Mouse (Mus musculus): ENCODE results near the gene Igdcc4. TPM values are rescaled to one million over a fixed set of nuclear protein-coding genes. Genes with fewer than 3 reads are reported as not detected.

The Igdcc4 gene
- polyA plus RNA-seq, 1 experiment from 2014 or later = 8.9 TPM

- WGBS = 84% methylated on average over 4 of the region's 4 CpGs
- no peak overlapping the region for H3K4me3 ChIP-seq (ENCODE audit: low read depth, low read length)
- H3K9ac ChIP-seq (ENCODE audit: low read length) = no peak overlapping the region
- no peaks in the 10 kb centered on the region for H3K27me3 ChIP-seq (replicated peaks; ENCODE audit: control insufficient read depth, insufficient read depth, low read length)
- H3K4me1 ChIP-seq (ENCODE audit: control insufficient read depth, insufficient read depth, low read length) = peaks cover 33% of the 10 kb centered on the region
- ATAC-seq = no peak
- DNase-seq (ENCODE audit: low spot score) = no peak
- H3K27ac ChIP-seq (ENCODE audit: low read depth, low read length) = no peak overlapping the region
- H3K9me3 ChIP-seq (replicated peaks; ENCODE audit: control insufficient read depth, low read length) = no peaks in the 10 kb centered on the region
- no peaks in the 10 kb centered on the region for H3K36me3 ChIP-seq (ENCODE audit: control insufficient read depth, insufficient read depth, low read length)
- H3K4me2 ChIP-seq (ENCODE audit: low read length) = no peak overlapping the region
Measured at GRCm38 (mm10) chr9:65106821-65107220, 5.5 kb downstream of the Igdcc4 start.

- no peak overlapping the region for H3K9ac ChIP-seq (ENCODE audit: low read length)
- ATAC-seq (no peak), DNase-seq (ENCODE audit: low spot score) (no peak)
- H3K27ac ChIP-seq (ENCODE audit: low read depth, low read length) = no peak overlapping the region
- no peaks in the 10 kb centered on the region for H3K27me3 ChIP-seq (replicated peaks; ENCODE audit: control insufficient read depth, insufficient read depth, low read length)
- no peaks in the 10 kb centered on the region for H3K36me3 ChIP-seq (ENCODE audit: control insufficient read depth, insufficient read depth, low read length)
- peaks cover 30% of the 10 kb centered on the region for H3K4me1 ChIP-seq (ENCODE audit: control insufficient read depth, insufficient read depth, low read length)
- H3K9me3 ChIP-seq (replicated peaks; ENCODE audit: control insufficient read depth, low read length) = no peaks in the 10 kb centered on the region
- H3K4me3 ChIP-seq (ENCODE audit: low read depth, low read length) = no peak overlapping the region
- WGBS = 88% methylated on average over 1 of the region's 1 CpGs
- H3K4me2 ChIP-seq (ENCODE audit: low read length) = no peak overlapping the region
Measured at GRCm38 (mm10) chr9:65107893-65108292, 6.6 kb downstream of the Igdcc4 start.

- Histone ChIP-seq H3K4me1 (ENCODE audit: control insufficient read depth, insufficient read depth, low read length) (peaks cover 19% of the 10 kb centered on the region), H3K27ac (ENCODE audit: low read depth, low read length) (peak overlapping the region; percentile 94), H3K9ac (ENCODE audit: low read length) (peak overlapping the region; percentile 44; the same call in 1 of the 2 replicates), H3K27me3 (replicated peaks; ENCODE audit: control insufficient read depth, insufficient read depth, low read length) (no peaks in the 10 kb centered on the region), H3K4me2 (ENCODE audit: low read length) (peak overlapping the region; percentile 37), H3K4me3 (ENCODE audit: low read depth, low read length) (no peak overlapping the region), H3K36me3 (ENCODE audit: control insufficient read depth, insufficient read depth, low read length) (no peaks in the 10 kb centered on the region), H3K9me3 (replicated peaks; ENCODE audit: control insufficient read depth, low read length) (no peaks in the 10 kb centered on the region)
- 5% methylated on average over 24 of the region's 24 CpGs for WGBS
- DNase-seq (ENCODE audit: low spot score) (peak; percentile 90), ATAC-seq (peak; percentile 94)
Measured at GRCm38 (mm10) chr9:65109132-65110072, 8.1 kb downstream of the Igdcc4 start.

GRCm38 (mm10) chr9:65111698-65112097 is 10.4 kb downstream of the Igdcc4 start:
- no peaks in the 10 kb centered on the region for H3K27me3 ChIP-seq (replicated peaks; ENCODE audit: control insufficient read depth, insufficient read depth, low read length)
- DNase-seq (ENCODE audit: low spot score) (no peak), ATAC-seq (no peak)
- H3K4me2 ChIP-seq (ENCODE audit: low read length) = no peak overlapping the region
- peaks cover 19% of the 10 kb centered on the region for H3K4me1 ChIP-seq (ENCODE audit: control insufficient read depth, insufficient read depth, low read length)
- no peak overlapping the region for H3K27ac ChIP-seq (ENCODE audit: low read depth, low read length)
- H3K9me3 ChIP-seq (replicated peaks; ENCODE audit: control insufficient read depth, low read length) = no peaks in the 10 kb centered on the region
- H3K9ac ChIP-seq (ENCODE audit: low read length) = no peak overlapping the region
- WGBS = 96% methylated on average over 5 of the region's 5 CpGs
- H3K36me3 ChIP-seq (ENCODE audit: control insufficient read depth, insufficient read depth, low read length) = peaks cover 5% of the 10 kb centered on the region; the same call in 1 of the 2 replicates
- H3K4me3 ChIP-seq (ENCODE audit: low read depth, low read length) = no peak overlapping the region

GRCm38 (mm10) chr9:65113694-65114093 is 12.4 kb downstream of the Igdcc4 start:
- Histone ChIP-seq H3K27me3 (replicated peaks; ENCODE audit: control insufficient read depth, insufficient read depth, low read length) (no peaks in the 10 kb centered on the region), H3K27ac (ENCODE audit: low read depth, low read length) (no peak overlapping the region), H3K4me1 (ENCODE audit: control insufficient read depth, insufficient read depth, low read length) (peaks cover 17% of the 10 kb centered on the region), H3K36me3 (ENCODE audit: control insufficient read depth, insufficient read depth, low read length) (peaks cover 10% of the 10 kb centered on the region), H3K9me3 (replicated peaks; ENCODE audit: control insufficient read depth, low read length) (no peaks in the 10 kb centered on the region), H3K9ac (ENCODE audit: low read length) (no peak overlapping the region), H3K4me2 (ENCODE audit: low read length) (no peak overlapping the region), H3K4me3 (ENCODE audit: low read depth, low read length) (no peak overlapping the region)
- DNase-seq (ENCODE audit: low spot score) (no peak), ATAC-seq (no peak)
- 86% methylated on average over 2 of the region's 2 CpGs for WGBS

GRCm38 (mm10) chr9:65115891-65116290 is 14.6 kb downstream of the Igdcc4 start:
- DNase-seq (ENCODE audit: low spot score) (no peak), ATAC-seq (no peak)
- Histone ChIP-seq H3K36me3 (ENCODE audit: control insufficient read depth, insufficient read depth, low read length) (peaks cover 14% of the 10 kb centered on the region), H3K4me1 (ENCODE audit: control insufficient read depth, insufficient read depth, low read length) (no peaks in the 10 kb centered on the region), H3K9ac (ENCODE audit: low read length) (no peak overlapping the region), H3K27ac (ENCODE audit: low read depth, low read length) (no peak overlapping the region), H3K4me3 (ENCODE audit: low read depth, low read length) (no peak overlapping the region), H3K27me3 (replicated peaks; ENCODE audit: control insufficient read depth, insufficient read depth, low read length) (no peaks in the 10 kb centered on the region), H3K9me3 (replicated peaks; ENCODE audit: control insufficient read depth, low read length) (no peaks in the 10 kb centered on the region), H3K4me2 (ENCODE audit: low read length) (no peak overlapping the region)
- 78% methylated on average over 2 of the region's 2 CpGs for WGBS

GRCm38 (mm10) chr9:65117516-65117915 is 16.2 kb downstream of the Igdcc4 start:
- Histone ChIP-seq H3K4me3 (ENCODE audit: low read depth, low read length) (no peak overlapping the region), H3K4me1 (ENCODE audit: control insufficient read depth, insufficient read depth, low read length) (no peaks in the 10 kb centered on the region), H3K4me2 (ENCODE audit: low read length) (no peak overlapping the region), H3K27me3 (replicated peaks; ENCODE audit: control insufficient read depth, insufficient read depth, low read length) (no peaks in the 10 kb centered on the region), H3K9ac (ENCODE audit: low read length) (no peak overlapping the region), H3K36me3 (ENCODE audit: control insufficient read depth, insufficient read depth, low read length) (peaks cover 14% of the 10 kb centered on the region), H3K27ac (ENCODE audit: low read depth, low read length) (no peak overlapping the region), H3K9me3 (replicated peaks; ENCODE audit: control insufficient read depth, low read length) (no peaks in the 10 kb centered on the region)
- ATAC-seq (no peak), DNase-seq (ENCODE audit: low spot score) (no peak)
- 71% methylated on average over 2 of the region's 2 CpGs for WGBS

GRCm38 (mm10) chr9:65120935-65121334 is 19.6 kb downstream of the Igdcc4 start:
- Histone ChIP-seq H3K9me3 (replicated peaks; ENCODE audit: control insufficient read depth, low read length) (no peaks in the 10 kb centered on the region), H3K4me3 (ENCODE audit: low read depth, low read length) (no peak overlapping the region), H3K9ac (ENCODE audit: low read length) (no peak overlapping the region), H3K36me3 (ENCODE audit: control insufficient read depth, insufficient read depth, low read length) (peaks cover 14% of the 10 kb centered on the region), H3K4me2 (ENCODE audit: low read length) (no peak overlapping the region), H3K4me1 (ENCODE audit: control insufficient read depth, insufficient read depth, low read length) (0 out of 2 replicates have a peak, but pooled peaks cover 6% of the 10 kb centered on the region), H3K27ac (ENCODE audit: low read depth, low read length) (no peak overlapping the region), H3K27me3 (replicated peaks; ENCODE audit: control insufficient read depth, insufficient read depth, low read length) (no peaks in the 10 kb centered on the region)
- ATAC-seq (peak; percentile 66), DNase-seq (ENCODE audit: low spot score) (peak; percentile 87)
- 6% methylated on average over 3 of the region's 3 CpGs for WGBS

GRCm38 (mm10) chr9:65122545-65122944 is 21.3 kb downstream of the Igdcc4 start:
- 24% methylated on average over 18 of the region's 18 CpGs for WGBS
- H3K27me3 ChIP-seq (replicated peaks; ENCODE audit: control insufficient read depth, insufficient read depth, low read length) = no peaks in the 10 kb centered on the region
- DNase-seq (ENCODE audit: low spot score) = peak; percentile 36
- H3K9ac ChIP-seq (ENCODE audit: low read length) = no peak overlapping the region
- peaks cover 25% of the 10 kb centered on the region for H3K36me3 ChIP-seq (ENCODE audit: control insufficient read depth, insufficient read depth, low read length)
- no peak overlapping the region for H3K27ac ChIP-seq (ENCODE audit: low read depth, low read length)
- H3K9me3 ChIP-seq (replicated peaks; ENCODE audit: control insufficient read depth, low read length) = no peaks in the 10 kb centered on the region
- peak overlapping the region; percentile 23; the same call in 1 of the 2 replicates for H3K4me2 ChIP-seq (ENCODE audit: low read length)
- no peak overlapping the region for H3K4me3 ChIP-seq (ENCODE audit: low read depth, low read length)
- peak; percentile 35; the same call in 1 of the 2 replicates for ATAC-seq
- 0 out of 2 replicates have a peak, but pooled peaks cover 6% of the 10 kb centered on the region for H3K4me1 ChIP-seq (ENCODE audit: control insufficient read depth, insufficient read depth, low read length)

All from forebrain, embryonic 14.5 days (tissue).